Comparison of ENCODE assay signal across 27 mouse cellular contexts in the genomic region with DNA sequence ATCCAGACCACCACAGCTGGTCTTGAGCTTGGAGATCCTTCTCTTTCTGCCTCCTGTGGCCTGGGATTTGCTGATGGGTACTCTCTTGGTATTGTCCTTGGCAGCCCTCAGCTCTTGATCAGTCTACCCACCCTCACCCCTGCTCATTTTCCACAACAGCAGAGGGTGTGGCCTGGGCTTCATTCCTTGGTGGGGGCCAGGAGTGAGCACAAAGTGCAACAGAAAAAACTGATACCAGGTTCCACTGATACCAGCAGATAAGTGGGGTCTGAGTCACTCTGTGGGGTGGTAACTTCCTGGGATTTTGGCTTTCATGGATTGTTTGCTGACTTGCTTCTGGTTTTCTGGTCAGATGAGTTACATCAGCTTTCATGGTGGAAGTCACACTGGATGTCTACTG. TPM values are rescaled to one million over a fixed set of nuclear protein-coding genes. Genes with fewer than 3 reads are reported as not detected.
DNase-seq lines count a peak whose midpoint lies in the region; ATAC-seq lines count a peak whose summit lies in the region.
"Had no signal": no experiment of that assay in that cellular context is flagged by ENCODE, and none has a peak within 500 bp of the region (broad histone marks: within the 10 kb centered on the region; RNA-seq: fewer than 3 reads in every experiment).

No protein-coding gene starts in this region.

- H3K36me3 ChIP-seq in embryonic facial prominence, embryonic 13.5 days: no peaks in the 10 kb centered on the region
- no peaks in the 10 kb centered on the region for H3K36me3 ChIP-seq in embryonic facial prominence, embryonic 10.5 days (replicated peaks)
- H3K36me3 ChIP-seq in intestine, embryonic 16.5 days (ENCODE audit: control insufficient read depth, insufficient read depth, low read length): no peaks in the 10 kb centered on the region
- no peaks in the 10 kb centered on the region for H3K36me3 ChIP-seq in stomach, embryonic 14.5 days (ENCODE audit: control insufficient read depth, insufficient read depth, low read length)
- H3K36me3 ChIP-seq in forebrain, embryonic 11.5 days (ENCODE audit: control insufficient read depth, insufficient read depth, low read length): no peaks in the 10 kb centered on the region
- H3K36me3 ChIP-seq: embryonic facial prominence, embryonic 12.5 days; G1E; heart, embryonic 10.5 days; hindbrain, embryonic 12.5 days; hindbrain, embryonic 15.5 days had no signal

- H3K9me3 ChIP-seq in embryonic facial prominence, embryonic 13.5 days: no peaks in the 10 kb centered on the region
- no peaks in the 10 kb centered on the region for H3K9me3 ChIP-seq in embryonic facial prominence, embryonic 10.5 days
- no peaks in the 10 kb centered on the region for H3K9me3 ChIP-seq in intestine, embryonic 16.5 days (ENCODE audit: control insufficient read depth, low read length)
- no peaks in the 10 kb centered on the region for H3K9me3 ChIP-seq in stomach, embryonic 14.5 days (ENCODE audit: control insufficient read depth, low read depth, low read length)
- no peaks in the 10 kb centered on the region for H3K9me3 ChIP-seq in forebrain, embryonic 11.5 days (ENCODE audit: control insufficient read depth, low read length)
- H3K9me3 ChIP-seq: embryonic facial prominence, embryonic 12.5 days; heart, embryonic 10.5 days; hindbrain, embryonic 12.5 days; hindbrain, embryonic 15.5 days had no signal

- H3K4me1 ChIP-seq in embryonic facial prominence, embryonic 13.5 days: 0 out of 2 replicates have a peak, but pooled peaks cover 4% of the 10 kb centered on the region
- peaks cover 8% of the 10 kb centered on the region for H3K4me1 ChIP-seq in embryonic facial prominence, embryonic 10.5 days
- H3K4me1 ChIP-seq in intestine, embryonic 16.5 days (ENCODE audit: control insufficient read depth, insufficient read depth, low read length): peaks cover 5% of the 10 kb centered on the region; the same call in 1 of the 2 replicates
- H3K4me1 ChIP-seq in stomach, embryonic 14.5 days (ENCODE audit: control insufficient read depth, insufficient read depth, low read length): no peaks in the 10 kb centered on the region
- H3K4me1 ChIP-seq in forebrain, embryonic 11.5 days (replicated peaks; ENCODE audit: control insufficient read depth, insufficient read depth, low read length): no peaks in the 10 kb centered on the region
- H3K4me1 ChIP-seq: hindbrain, embryonic 15.5 days had no signal

- H3K27me3 ChIP-seq in embryonic facial prominence, embryonic 13.5 days: no peaks in the 10 kb centered on the region
- H3K27me3 ChIP-seq in embryonic facial prominence, embryonic 10.5 days (replicated peaks; ENCODE audit: low read depth, poor library complexity, severe bottlenecking): 0 out of 2 replicates have a peak, but pooled peaks cover 6% of the 10 kb centered on the region
- H3K27me3 ChIP-seq in intestine, embryonic 16.5 days (replicated peaks; ENCODE audit: control insufficient read depth, insufficient read depth, low read length): no peaks in the 10 kb centered on the region
- H3K27me3 ChIP-seq in stomach, embryonic 14.5 days (ENCODE audit: control insufficient read depth, insufficient read depth, low read length): no peaks in the 10 kb centered on the region
- H3K27me3 ChIP-seq in forebrain, embryonic 11.5 days (ENCODE audit: control insufficient read depth, insufficient read depth, low read length): no peaks in the 10 kb centered on the region
- H3K27me3 ChIP-seq: embryonic facial prominence, embryonic 12.5 days; hindbrain, embryonic 12.5 days; hindbrain, embryonic 15.5 days had no signal

- DNase-seq in embryonic facial prominence, embryonic 10.5 days (ENCODE audit: low spot score): no peak
- DNase-seq in 3T3-L1 (ENCODE audit: low read depth, low spot score): peak; percentile 26
- DNase-seq in forebrain, embryonic 11.5 days (ENCODE audit: low spot score): no peak
- no peak for DNase-seq in kidney, adult 18-20 months
- DNase-seq in right cerebral cortex, postnatal 4 days: no peak
- DNase-seq: adrenal gland, postnatal 10 days; adrenal gland, postnatal 36 days; B cell, adult 2 months; cerebellum, adult 2 months; cerebellum, adult 9-11 months; cerebellum, postnatal 36 days; forebrain, postnatal 0 days; gastrocnemius, adult 2 months; gastrocnemius, postnatal 14 days; heart, adult 18-20 months; kidney, adult 11 months had no signal

- H3K4me3 ChIP-seq in embryonic facial prominence, embryonic 13.5 days: no peak overlapping the region
- H3K4me3 ChIP-seq in embryonic facial prominence, embryonic 10.5 days: no peak overlapping the region
- H3K4me3 ChIP-seq in intestine, embryonic 16.5 days (ENCODE audit: low read length): no peak overlapping the region
- no peak overlapping the region for H3K4me3 ChIP-seq in stomach, embryonic 14.5 days (ENCODE audit: low read depth, low read length)
- H3K4me3 ChIP-seq in forebrain, embryonic 11.5 days (ENCODE audit: low read depth, low read length): no peak overlapping the region
- H3K4me3 ChIP-seq: embryonic facial prominence, embryonic 12.5 days; erythroblast, embryonic 14.5 days; gastrocnemius, adult 2 months; heart, embryonic 10.5 days; hindbrain, embryonic 12.5 days; hindbrain, embryonic 15.5 days had no signal

- no peak overlapping the region for H3K9ac ChIP-seq in embryonic facial prominence, embryonic 13.5 days
- no peak overlapping the region for H3K9ac ChIP-seq in intestine, embryonic 16.5 days (ENCODE audit: low read depth, low read length)
- H3K9ac ChIP-seq in stomach, embryonic 14.5 days (replicated peaks; ENCODE audit: low read depth, low read length): no peak overlapping the region
- no peak overlapping the region for H3K9ac ChIP-seq in forebrain, embryonic 11.5 days (ENCODE audit: low read length)
- H3K9ac ChIP-seq: embryonic facial prominence, embryonic 12.5 days; forebrain, postnatal 0 days; hindbrain, embryonic 12.5 days; hindbrain, embryonic 15.5 days had no signal

- ATAC-seq in embryonic facial prominence, embryonic 13.5 days (ENCODE audit: insufficient number of reproducible peaks, insufficient read depth, low FRiP score, low TSS enrichment, low read depth): peak; percentile 37; the same call in 1 of the 2 replicates
- peak; percentile 92 for ATAC-seq in intestine, embryonic 16.5 days
- ATAC-seq in stomach, embryonic 14.5 days (ENCODE audit: insufficient number of reproducible peaks, insufficient read depth, low FRiP score, low read depth): peak; percentile 67; the same call in 1 of the 2 replicates
- ATAC-seq in forebrain, embryonic 11.5 days (replicated peaks; ENCODE audit: low FRiP score): no peak
- ATAC-seq: forebrain, embryonic 14.5 days; forebrain, postnatal 0 days; Patski had no signal

- no peak overlapping the region for H3K4me2 ChIP-seq in embryonic facial prominence, embryonic 13.5 days
- H3K4me2 ChIP-seq in intestine, embryonic 16.5 days (ENCODE audit: low read depth, low read length): no peak overlapping the region
- no peak overlapping the region for H3K4me2 ChIP-seq in stomach, embryonic 14.5 days (replicated peaks; ENCODE audit: low read depth, low read length)
- H3K4me2 ChIP-seq in forebrain, embryonic 11.5 days (ENCODE audit: low read depth, low read length, severe bottlenecking): no peak overlapping the region
- H3K4me2 ChIP-seq: embryonic facial prominence, embryonic 12.5 days; hindbrain, embryonic 12.5 days; hindbrain, embryonic 15.5 days had no signal

- no peak overlapping the region for H3K27ac ChIP-seq in embryonic facial prominence, embryonic 13.5 days
- H3K27ac ChIP-seq in embryonic facial prominence, embryonic 10.5 days (replicated peaks): no peak overlapping the region
- H3K27ac ChIP-seq in intestine, embryonic 16.5 days (ENCODE audit: low read length): no peak overlapping the region
- H3K27ac ChIP-seq in stomach, embryonic 14.5 days (ENCODE audit: low read length): no peak overlapping the region
- H3K27ac ChIP-seq in forebrain, embryonic 11.5 days (ENCODE audit: low read depth, low read length): no peak overlapping the region
- H3K27ac ChIP-seq: embryonic facial prominence, embryonic 12.5 days; gastrocnemius, adult 2 months; heart, embryonic 10.5 days; hindbrain, embryonic 12.5 days; hindbrain, embryonic 15.5 days had no signal

RNA-seq across cellular contexts. Expression of gene Gnas, which starts 32.2 kb away (rescaled TPM):
- polyA plus RNA-seq in embryonic facial prominence, embryonic 13.5 days (2015; fragmentation: Nextera tagmentation; extraction: Ambion mirVana): 1,664 and 1,723 TPM in 2 replicates
- polyA plus RNA-seq in embryonic facial prominence, embryonic 10.5 days (2016; fragmentation: Nextera tagmentation; extraction: Ambion mirVana): 1,270 and 1,303 TPM in 2 replicates
- polyA plus RNA-seq in intestine, embryonic 16.5 days (2015; fragmentation: Nextera tagmentation; extraction: Ambion mirVana): 402 and 775 TPM in 2 replicates
- 1,470 and 1,806 TPM in 2 replicates for polyA plus RNA-seq in stomach, embryonic 14.5 days (2014; fragmentation: Nextera tagmentation; extraction: Ambion mirVana)
- 1,123 and 1,194 TPM in 2 replicates for polyA plus RNA-seq in forebrain, embryonic 11.5 days (2014; fragmentation: Nextera tagmentation; extraction: Ambion mirVana)
